Mouse (Mus musculus) kidney, adult 2 months (tissue): ENCODE measurements at regions not wholly inside any gene's neighbourhood (a gene's known extent, or its start where the extent isn't known, plus 50 kb on each side); places are given as distances from the start of the nearest gene placed in this dataset.

Experiments used
- CTCF ChIP-seq: fragments of 200-500 bp; conservative IDR thresholded peaks from 2 replicates; pipeline ENCODE4 v1.5.1; 2011; ENCODE audit warnings: low read depth, mild to moderate bottlenecking, control low read depth, low read length, moderate library complexity, mixed read lengths; ENCODE audit not compliant: insufficient read depth, insufficient read length
- POLR2A ChIP-seq: fragments of 200-500 bp; IDR thresholded peaks from one replicate; pipeline ENCODE4 v1.6.1; 2011; ENCODE audit warnings: low read depth, low read length, control low read depth

- TF ChIP-seq CTCF (no peak), POLR2A (no peak)
These were observed 363.2 kb upstream of the 3110018I06Rik start for GRCm38 (mm10) chr12:107125201-107125600.
